Mouse (Mus musculus) embryo, embryonic 9.5 days (tissue): ENCODE measurements around the gene Ndufa13.

Experiments used
- DNase-seq: peaks from one replicate; pipeline ENCODE4 v3.0.0-alpha.2; 2017; ENCODE audit errors: extremely low spot score

Gene Ndufa13

DNA sequence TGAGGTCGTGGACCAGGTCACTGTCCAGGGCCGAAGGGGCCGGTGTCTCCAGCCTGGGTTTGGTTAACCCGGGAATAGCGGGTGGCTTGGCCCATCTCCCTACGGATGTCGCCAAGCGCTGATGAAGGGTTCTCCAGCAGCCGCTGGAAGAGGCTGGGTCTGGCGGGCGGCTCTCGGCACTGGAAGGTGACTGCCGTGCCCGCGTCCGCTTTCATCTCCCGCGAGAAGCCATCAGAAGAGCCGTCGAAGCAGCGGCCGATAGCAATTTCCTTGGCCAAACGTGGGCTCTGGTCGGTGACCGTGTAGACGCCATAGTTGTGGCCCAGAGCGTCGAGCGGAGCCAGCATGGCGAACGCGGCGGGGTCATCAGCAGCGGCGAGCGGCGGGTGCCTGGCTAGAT, 21.5 kb downstream of the Ndufa13 start:
- DNase-seq = no peak

DNA sequence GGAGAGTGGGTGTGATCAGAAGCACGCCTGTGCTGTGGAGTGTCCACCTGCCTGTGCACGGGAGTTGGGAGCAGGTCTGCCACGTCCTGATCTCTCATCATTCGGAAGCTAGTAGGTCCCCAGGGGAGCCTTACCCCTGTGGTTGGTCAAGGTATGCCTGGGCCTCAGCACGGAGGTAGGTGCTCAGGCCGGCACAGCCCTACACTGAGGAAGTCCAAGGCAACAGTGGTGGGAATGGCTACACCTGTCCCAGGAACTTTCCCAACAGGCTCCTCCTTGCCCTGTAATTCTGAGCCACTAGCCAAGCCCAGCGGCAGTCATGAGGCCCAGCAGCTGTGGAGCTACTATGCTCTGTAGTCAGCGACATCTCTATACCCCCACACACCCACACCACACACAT, 22.7 kb downstream of the Ndufa13 start:
- DNase-seq = no peak

DNA sequence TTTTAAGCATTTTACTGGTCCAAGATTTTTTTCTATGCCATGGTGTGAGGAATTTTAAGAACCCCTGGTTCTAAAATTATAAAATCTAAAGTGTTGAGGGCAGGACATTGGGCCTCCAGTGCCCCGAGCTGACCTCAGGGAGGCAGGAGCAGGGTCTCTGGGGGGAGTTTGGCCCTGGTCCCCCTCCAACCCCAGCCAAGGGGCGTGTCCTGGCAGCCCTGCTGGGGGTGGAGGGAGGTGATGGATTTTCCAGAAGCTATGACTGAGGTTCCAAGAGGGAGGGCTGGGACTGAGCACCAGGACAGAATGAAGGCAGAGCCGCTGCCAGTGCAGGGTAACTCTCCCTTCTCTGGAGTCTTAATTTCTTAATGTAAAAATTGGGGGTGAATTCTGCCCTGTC, 24.4 kb downstream of the Ndufa13 start:
- no peak for DNase-seq

DNA sequence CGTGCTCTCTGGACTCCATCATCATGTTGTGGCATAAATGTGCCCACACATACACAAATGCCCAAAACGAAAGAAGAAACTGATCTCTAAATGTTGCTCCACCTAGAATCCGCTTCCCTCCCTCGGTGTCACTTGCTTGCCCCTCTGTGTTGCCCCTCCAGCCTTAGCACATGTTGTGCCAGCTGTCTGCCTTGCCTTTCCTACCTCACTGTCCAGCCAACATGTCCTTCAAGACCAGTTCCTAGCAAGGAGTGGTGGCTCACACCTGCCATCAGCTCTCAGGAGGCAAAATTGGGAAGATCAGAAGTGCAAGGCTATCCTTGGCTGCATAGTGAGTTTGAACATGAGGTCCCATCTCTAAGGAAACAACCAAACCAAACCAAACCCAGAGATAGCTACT, 25.0 kb downstream of the Ndufa13 start:
- DNase-seq = no peak

DNA sequence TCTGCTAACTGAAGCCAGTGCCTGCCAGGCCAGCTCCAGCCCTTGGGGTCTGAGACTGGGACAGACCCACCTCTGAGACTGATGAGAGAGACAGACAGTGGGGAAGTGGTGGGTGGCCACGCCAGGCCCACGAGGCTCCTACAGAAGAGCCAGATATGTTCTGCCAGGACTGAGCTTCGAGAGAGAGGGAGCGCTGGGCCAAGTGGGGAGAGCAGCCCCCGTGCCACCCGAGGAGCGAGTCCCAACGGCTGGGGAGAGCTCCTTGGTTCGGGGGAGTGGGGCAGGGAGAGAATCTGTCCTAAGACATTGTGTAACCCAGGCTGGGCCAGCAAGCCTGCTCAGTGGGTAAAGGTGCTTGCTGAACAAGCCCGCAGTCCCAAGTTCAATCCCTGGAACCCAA, 25.4 kb downstream of the Ndufa13 start:
- DNase-seq = no peak

DNA sequence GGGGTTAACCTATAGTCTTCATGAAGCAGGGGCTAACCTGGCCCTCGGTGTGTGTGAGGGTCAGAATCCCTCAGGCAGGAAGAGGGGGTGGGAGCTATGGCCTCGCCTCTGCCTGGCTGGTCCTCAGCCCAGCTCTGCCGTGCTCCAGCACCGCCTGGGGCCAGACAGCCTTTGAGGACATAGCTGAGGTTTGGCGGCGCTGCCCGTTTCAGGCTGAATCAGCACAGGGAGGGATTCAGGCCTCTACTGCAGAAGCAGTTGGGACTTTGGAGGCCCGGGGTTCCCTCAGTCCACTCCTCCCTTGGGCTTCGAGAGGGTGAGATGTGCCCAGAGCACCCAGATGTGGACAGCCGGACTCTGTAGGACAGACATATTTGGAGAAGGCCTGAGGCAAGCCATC, 26.3 kb downstream of the Ndufa13 start:
- DNase-seq = no peak

DNA sequence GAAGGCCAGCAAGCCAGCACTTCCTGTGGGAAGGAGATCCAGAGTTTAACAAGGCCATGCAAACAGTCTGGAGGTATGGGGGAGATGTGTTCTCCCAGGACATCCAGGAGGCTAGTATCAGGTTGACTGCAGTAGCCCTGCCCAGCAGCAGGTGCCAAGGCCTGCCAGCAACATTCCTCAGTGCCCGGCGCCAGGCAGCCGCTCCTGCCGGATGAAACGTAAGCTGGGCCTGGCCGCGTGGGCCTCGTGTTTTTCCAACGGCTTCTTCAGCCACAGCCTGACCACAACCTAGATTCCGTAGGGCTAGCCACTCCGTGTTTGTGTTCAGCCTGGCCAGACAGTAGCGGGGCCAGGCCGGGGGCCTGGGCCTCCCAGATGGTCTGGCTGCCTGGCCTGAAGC, 27.7 kb downstream of the Ndufa13 start:
- no peak for DNase-seq

DNA sequence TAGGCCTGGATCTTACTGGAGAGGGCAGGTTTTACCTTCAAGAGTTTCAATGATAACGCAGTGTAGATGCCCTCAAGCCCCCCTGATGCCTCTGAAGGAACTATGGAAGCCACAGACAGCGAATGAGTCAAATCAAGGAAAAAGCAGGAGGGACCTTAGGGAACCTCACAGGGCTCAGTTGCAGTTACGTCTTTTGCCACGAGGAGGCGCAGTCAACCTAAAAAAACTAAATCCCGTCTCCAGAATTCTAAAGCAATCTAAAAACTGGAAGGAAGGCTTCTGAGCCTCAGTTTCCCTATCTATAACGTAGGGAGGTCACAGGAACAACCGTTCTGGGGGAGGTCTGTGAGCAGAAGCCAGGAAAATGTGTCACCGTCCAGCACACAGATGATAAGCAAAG, 28.2 kb downstream of the Ndufa13 start:
- peak; percentile 68 for DNase-seq

DNA sequence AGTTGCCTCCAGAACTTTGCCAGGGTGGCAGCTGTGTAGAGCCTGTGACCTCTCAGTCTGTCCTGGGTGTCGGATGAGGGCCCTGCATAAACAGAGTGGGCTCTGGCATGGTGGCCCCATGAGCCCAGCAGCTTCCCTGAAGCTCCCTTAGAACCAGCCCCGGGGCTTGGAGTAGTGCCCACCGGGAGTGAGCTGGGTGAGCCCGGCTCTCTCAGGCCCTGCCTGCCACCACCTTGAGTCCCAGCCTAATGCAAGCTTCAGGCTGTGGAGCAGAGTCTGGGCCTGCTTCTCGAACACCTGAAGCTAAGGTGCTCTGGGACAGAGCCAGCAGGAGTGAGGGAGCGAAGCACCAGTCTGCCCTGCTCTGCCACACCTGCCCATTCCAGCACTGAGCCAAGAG, 31.5 kb downstream of the Ndufa13 start:
- no peak for DNase-seq

DNA sequence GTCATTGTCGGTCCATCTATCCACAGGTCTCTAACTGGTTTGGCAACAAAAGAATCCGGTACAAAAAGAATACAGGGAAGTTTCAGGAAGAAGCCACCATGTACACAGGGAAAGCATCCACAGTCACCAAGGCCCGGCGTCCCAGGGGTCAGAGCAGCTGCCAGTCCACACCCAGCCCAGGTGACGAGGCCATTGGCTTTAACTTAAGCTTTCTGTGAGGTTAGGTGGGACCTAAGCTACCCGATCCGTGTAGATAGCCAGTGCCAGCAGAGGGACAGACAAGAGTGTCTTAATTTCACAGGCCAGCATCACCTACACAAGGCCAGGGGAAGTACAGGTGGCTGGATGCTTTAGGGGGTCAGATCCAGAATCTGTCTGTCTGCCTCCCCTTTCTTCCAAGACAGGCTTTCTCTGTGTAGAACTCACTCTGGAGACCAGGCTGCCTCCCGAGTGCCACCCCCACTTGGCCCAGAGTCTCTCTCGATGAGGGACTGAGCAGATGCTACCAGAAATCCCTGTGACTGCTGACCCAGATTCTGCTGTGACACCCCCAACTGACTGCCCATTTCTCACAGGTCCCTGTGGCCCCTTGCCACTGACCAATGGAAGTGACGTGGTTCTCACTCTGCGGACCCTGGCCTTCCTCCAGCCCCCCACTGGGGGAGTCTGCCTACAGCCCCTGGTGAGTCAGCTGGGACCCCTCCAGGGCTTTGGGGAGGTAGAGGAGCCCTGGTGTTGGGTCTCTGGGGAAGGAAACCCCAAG, 32.2 kb downstream of the Ndufa13 start:
- no peak for DNase-seq

DNA sequence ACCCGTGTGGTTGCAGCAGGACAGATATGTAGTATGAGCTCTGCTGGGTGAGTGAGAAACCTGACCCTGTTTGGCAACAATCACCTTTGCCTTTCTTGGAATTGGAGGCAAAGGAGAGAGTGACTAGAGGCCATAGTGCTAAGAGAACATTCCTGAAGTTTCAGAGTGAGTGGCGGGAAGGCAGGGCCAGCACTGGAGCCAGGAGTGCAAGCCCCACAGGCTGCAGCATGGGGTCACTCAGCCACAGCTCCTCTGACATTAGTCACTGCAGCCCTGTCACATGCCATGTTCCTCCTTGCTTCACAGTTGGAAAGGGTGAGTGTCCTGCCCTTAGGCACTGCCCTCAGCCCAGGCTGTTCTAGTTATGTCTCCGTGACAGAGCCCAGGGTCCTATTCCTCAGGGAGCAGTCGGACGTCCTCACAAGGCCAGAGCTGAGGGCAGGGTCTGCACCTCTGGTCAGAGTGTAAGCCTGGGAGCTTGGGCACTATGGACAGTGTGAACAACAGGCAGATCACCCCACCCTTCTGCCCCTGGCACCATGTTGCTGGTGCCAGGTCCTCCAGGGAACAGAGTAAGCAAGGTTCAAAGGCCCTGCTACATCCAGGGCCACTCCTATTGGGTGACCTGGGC, 34.5 kb downstream of the Ndufa13 start:
- no peak for DNase-seq

DNA sequence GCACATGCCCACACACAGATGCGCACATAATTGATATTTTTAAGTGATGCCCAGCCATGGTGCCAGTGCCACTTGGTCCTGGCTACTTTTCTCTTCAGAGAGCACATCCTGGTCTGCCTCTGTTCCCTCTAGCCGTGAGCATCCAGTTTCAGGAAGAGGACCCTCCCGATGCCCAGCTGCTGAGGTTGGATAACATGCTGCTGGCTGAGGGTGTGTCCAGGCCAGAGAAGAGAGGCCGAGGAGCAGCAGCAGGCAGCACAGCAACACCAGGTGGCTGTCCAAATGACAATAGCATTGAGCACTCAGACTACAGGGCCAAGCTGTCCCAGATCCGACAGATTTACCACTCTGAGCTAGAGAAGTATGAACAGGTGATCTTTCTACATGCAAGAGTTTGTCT, 38.2 kb downstream of the Ndufa13 start:
- DNase-seq = no peak

DNA sequence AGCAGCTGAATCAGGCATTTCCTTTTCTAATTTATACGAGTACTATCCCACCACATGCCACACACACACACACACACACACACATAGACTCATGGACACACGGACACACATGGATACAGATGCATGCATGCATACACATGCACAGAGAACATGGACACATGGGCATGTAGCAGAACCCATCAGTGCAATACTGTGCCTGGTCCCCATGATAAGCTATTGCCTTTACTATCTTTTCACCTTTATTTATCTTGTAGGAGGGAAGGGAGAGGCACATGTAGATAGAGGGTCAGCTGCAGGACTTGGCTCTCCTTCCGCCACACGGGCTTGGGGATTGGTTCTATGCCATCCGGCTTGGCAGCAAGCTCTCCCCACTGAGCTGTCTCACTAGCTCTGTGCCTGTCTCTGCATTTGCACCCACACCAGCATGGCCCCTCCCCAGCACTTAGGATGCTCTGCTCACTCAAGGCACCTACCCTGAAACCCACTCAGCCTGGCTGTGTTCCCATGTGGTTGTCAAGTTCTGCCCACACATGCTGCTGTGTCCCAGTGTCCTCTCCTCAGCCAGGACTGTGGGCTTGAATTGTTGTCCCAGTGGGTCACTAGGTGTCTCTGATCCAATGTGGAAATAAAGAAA, 38.9 kb downstream of the Ndufa13 start:
- DNase-seq = no peak

DNA sequence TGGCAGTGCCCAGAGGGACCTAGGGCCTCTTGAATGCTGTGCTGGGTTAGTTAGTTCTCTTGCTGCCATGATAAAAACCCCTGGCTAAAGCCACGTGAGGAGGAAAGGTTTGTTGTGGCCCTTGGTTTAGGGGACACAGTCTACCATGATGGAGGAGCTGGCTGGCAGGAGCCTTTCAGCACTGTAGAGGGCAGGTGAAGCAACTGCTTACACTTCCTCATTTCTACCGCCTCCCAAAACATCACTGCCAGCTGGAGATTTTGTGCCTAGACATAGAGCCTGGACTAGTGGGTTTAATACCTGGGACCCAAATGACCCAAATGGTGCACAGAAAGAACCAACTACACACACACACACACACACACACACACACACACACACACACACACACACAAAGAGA, 41.1 kb downstream of the Ndufa13 start:
- DNase-seq = no peak

DNA sequence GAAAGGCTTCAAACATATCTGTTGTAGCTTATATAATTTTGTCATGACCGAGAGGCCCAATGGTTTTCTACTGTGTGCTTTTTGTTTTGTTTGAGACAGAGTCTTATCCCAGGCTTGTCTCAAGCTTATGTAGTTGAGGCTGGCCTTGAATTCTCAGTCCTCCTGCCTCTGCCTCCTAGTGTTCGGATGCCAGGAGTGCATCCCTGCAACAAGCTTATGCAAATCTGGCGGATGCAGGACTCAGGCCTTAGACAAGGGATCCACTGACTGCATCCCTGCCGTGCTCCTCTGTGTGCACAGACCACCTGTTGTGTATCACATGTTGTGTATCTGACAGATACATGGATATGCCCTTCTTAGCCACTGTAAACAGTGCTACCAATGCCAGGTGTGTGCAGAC, 41.6 kb downstream of the Ndufa13 start:
- DNase-seq = no peak

DNA sequence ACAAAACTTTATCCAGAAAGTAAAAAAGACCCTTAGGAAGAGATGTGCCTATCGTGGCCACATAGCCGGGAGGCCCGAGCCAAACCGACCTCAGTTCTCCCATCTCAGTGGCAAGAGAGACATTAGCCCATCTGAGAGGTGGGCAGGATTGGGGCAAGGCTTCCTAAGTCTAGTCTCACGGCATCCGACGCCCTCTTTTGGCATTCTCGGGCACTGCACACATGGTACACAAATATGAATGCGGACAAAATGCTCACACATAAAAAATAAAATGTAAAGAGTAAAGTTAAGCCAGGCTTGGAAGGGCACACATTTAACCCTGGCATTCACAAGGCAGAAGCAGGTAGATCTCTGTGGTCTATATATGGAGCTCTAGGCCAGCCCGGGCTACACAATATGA, 48.5 kb downstream of the Ndufa13 start:
- no peak for DNase-seq

DNA sequence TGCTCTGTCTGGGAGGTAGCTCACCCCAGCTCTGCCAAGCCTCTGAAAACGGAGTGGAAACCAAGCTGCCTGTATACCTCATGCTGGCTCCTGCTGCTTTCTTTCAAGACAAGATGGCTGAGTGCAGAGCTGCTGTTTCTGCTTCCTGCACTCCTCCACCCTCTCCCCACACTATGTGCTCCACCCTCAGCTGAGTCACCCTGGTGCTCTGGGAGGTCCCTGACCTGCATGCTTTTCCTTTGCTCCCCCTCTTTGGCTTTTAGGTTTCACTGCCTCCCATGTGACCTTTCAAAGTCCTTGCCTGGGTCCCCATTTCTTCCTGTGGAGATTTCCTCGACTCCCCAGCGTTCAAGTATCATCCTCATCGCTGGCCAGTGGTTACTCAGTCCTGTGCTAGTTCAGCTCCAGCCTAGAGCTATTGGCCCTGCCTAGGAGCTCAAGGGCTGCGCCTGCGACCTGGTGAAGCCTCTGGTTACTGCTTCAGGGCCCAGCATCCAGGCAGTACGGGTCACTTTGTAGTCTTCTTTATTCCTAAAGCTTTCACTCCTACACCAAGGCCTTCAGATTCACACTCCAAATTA, 51.3 kb downstream of the Ndufa13 start:
- DNase-seq = no peak

DNA sequence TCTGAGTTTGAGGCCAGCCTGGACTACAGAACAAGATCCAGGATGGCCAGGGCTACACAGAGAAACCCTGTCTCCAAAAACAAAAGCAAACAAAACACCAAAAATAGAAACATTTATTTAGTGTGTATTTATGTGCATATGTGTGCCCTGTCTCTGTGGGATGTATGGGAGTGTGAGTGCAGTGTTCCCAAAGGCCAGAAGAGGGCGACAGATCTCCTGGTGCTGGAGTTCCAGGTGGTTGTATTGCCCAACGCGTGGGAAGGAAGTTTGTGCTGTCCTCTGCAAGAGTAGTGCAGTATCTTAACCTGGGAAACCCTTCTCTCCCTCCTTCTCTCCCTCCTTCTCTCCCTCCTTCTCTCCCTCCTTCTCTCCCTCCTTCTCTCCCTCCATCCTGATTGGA, 52.5 kb downstream of the Ndufa13 start:
- DNase-seq = no peak

DNA sequence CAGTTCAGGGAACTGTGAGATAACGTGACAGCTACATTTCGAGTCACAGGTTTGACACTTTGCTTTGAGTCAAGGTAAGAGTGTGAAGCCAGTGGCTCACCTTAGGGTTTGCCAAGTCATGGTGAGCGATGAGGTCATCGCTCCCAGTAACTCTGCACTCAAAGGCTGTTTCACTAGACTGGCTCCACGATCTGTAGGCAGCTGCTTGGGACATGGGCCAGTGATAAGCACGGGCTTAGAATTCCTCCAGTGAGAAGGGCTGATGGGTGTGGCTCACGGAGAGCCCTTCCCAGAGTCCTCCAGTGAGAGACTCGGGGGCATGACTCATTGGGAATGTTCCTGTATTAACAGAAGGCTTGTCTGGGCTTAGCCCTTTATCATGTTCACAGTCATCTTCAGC, 53.4 kb downstream of the Ndufa13 start:
- no peak for DNase-seq

DNA sequence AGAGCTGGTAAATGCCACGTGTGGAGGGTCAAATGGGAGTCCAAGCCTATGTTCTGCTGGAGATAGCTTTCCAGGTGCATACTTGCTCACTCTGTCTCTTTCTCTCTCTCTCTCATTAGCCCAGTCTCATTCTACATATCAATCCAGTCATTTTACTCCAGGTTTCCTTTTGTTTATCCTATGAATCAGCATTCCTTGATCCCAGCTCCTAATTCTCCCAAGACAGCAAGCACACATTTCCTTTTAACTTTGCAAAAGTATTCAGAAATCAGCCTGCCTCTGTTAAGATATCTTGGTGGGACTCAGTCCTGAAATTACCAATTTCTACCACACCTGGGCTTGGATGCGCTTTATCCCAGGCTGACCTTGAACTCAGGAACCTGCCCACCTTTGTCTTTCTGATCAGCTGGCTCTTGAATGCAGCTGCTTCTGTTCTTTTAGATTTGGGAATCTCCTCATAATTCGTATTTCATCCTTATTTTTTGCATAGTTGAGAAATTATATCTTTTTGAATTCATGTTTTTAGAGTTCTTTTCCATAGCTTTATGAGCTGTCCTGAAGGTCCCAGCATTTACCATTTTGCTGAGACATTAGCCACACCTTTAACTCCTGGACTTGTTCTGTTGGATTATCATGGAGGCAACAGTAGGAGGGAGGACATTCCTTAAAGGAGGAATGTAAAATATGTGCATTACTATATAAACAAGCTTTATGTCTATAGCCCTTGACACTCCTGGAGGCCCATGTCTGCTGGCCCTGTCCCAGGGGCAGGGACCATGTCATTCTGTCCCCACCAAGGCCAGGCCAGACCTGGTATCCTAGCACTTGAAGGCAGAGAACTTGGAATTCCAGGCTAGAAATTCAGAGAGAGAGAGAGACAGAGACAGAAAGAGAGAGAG, 54.9 kb downstream of the Ndufa13 start:
- DNase-seq = no peak
